Mouse (Mus musculus): ENCODE data around the gene Slc37a2.

Slc37a2 gene

GRCm38 (mm10) chr9:37214327-37215060, 41.0 kb downstream of the Slc37a2 start:
- DNase-seq (ENCODE audit: low read depth) = no peak

DNA sequence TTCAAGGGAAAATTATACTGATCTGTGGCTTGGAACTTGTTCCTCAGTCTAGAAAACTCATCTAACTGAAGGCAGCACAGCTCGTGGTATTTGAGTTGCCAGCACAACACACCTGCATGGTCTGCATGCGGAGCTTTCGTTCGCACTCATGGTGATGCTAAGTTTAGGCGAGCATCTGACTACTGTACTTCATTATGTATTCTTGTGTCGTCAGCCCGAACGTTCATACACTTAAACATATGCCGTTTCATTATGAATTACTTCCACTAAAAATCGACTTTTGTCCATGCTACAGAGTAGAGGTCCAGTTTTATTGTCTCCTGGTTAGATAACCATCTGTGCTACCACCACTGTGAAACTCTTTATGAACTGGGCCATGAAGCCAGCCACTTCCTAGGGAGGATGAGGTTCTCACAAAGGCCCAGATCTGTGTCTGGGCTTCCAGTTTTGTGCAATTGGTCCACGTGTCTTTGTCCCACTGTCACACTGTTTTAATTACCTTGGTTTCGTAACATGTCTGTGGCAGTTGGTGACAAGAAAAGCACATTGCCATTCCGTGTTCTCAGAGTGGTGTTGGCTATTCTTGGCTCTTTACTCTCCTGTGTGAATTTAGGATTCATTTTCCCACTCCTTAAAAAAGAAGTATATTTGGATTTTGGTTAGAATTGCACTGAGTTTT, 42.3 kb downstream of the Slc37a2 start:
- DNase-seq (ENCODE audit: low read depth) = no peak

DNA sequence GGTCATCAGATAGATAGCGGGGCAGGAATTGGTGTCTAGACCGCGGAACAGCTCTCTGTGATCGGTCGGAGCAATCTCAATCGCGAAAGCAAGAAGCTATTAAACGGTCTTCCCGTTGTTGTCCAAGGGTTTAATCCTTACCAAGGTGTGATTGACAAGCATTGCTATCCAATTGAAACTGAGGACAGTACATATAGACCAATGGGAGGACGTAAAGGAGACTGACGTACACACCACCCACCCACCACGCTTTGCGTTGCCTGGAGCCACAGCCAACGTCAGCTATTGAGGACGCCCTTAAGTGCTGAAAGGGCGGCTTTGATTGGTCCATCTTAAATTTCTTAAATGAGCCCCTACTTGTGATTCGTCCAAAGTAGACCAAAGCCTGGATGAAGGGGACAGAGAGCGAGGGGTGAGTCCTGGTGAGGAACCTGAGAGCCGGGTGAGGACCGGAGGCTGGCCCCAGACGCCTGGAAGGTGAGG, 47.6 kb downstream of the Slc37a2 start, which contains the start of gene Tmem218:
Gene Tmem218 (plus strand): TSS at position 295 of the 483 bp plus-strand sequence.
- peak; percentile 99 for DNase-seq (ENCODE audit: low read depth)

DNA sequence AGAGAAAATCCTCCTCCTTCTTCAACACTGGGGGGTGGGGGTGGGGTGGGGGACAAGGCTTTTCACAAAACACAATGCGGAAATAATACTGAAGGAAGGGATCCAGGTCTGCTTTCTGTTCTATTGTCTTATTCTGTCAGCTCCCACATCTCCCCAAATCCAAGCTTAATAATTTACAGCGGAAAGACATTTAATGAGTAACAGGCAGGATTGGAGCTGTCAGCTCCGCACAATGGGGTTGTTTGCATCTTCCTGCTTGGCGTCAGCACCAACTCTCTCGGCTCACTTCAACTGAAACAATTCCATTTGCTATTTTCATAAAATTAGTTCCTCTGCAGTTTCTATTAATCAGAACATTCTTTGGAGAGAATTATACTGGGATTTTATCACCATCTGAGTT, 51.7 kb downstream of the Slc37a2 start:
- DNase-seq (ENCODE audit: low read depth) = no peak

DNA sequence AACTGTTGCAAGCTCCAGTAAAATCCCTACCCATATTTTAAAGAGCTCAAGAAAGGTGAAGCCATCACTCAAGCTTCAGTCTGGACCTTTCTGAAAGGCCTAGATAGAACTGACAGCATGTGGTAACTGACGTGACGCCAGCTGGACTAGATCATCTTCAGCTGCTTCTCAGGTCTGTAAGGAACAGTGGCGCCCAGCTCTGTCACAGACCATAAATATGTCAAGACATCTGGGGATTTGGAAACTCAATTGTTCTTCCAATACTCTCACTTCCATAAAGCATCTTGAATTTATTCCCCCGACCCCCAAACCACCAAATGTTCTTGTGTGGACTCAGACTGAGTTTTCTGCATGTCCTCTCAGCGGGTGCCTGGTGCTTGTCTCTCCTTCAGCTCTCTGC, 55.1 kb downstream of the Slc37a2 start:
- DNase-seq (ENCODE audit: low read depth) = no peak

DNA sequence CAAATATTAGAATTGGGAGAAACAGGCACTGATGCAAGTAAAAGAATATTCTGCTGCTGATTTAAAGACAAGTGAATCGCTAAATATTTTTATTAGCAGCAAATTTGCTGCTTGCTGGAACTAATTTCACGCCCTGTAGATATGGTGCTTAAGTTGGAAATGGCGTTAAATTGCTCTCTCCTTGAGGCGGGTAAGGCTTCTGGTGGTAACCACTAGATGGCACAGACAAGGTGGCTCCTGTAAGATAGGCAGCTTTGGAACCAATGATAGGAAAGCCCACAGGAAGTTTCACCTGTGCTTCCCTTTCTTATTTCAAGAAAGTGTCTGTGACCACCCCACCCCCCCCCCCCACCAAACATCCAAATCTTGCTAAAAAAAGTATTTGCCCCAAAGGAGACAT, 58.5 kb downstream of the Slc37a2 start:
- no peak for DNase-seq (ENCODE audit: low read depth)

DNA sequence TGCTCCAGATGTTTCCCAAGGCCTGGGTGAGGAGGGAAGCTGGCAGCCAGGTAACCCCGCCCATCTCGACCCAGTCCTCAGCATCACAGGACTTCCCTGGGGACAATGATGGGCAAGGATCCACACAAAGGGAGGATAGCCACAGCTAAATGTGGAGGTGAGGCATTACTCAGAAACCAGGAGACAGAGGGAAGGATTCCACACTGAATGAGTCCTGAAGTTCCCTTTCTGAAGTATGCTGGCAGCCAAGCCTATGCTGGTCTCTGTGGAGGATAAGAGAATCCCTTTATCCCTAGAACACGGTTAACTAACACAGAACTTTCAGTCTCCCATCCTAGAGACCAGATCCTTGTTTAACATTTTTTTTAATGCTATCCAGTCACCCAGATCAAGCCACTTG, 67.5 kb downstream of the Slc37a2 start:
- no peak for DNase-seq (ENCODE audit: low read depth)

GRCm38 (mm10) chr9:37187407-37187806, 68.1 kb downstream of the Slc37a2 start:
- no peak for DNase-seq (ENCODE audit: low read depth)

DNA sequence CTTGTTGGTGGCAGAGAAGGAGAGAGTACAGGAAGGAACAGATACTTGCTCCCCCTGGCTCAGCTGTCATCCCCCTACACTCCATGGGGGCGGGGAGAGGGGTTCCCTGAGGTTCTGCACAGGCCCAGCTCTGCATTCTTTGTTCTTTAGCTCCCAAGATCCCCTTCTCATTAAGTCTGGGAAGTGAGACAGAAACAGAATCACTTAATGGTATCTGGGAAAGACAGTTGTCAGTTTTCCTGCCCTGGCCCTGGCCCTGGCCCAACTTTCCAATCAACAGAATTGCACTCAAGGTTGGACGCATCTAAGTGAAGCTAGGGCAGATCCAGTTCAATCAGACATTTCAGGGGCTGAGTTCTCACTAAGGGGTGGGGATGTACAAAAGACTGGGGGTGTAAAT, 72.4 kb downstream of the Slc37a2 start:
- DNase-seq (ENCODE audit: low read depth) = no peak

DNA sequence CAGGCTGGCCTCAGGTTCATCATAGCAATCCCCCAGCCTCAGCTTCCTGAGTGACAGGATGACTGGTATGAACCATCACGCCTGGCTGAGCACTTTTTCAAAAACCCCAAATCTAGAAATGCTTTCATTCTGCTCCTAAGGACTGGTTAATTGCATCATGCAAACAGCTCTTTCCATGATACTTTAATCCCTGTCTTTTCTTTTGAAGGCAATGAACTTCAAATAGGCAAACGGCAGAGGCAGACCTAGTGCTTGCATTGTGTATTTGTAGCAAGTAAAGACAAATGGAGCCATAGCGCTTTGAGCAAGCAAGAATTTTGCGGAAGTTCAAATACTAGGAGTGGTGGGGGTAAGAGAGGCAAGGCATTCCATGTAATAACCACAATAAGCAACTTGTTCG, 73.9 kb downstream of the Slc37a2 start:
- no peak for DNase-seq (ENCODE audit: low read depth)

DNA sequence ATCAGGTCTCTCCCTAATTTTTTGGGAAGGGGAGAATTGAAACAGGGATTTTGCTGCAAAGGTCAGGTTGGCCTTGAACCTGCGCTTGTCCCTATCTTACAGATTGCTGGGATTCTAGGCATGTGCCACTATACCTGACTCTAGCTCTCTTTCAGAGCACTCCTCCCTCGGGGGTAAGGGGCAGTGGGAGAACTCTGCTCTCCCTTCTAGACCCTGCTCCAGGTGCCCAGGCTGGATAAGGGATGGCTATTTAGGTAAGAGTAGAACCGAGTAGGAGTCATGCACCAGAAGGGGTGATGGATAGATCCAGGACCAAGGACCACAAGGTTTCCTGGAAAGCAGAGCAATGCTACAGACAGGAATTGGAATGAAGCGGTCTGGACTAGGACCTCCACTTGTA, 75.9 kb downstream of the Slc37a2 start:
- no peak for DNase-seq (ENCODE audit: low read depth)

DNA sequence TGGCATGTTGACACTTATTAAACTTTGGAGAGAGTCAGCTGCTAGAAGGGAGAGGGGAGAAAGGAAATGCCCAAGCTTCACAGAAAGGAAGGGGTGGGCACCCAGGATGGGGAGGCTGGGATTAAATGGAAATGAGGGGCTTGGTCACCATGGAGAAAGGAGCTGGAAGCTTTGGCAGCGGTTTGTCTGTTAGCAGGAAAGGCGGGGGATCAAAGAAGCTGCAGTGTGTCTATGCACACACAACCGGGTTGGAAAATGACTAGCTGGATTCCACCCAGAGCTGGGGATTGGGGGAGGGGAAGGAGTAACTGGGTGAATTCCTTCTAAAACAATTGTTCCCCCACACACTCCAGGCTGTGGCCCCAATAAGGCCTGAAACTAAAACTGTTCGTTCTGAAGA, 76.6 kb downstream of the Slc37a2 start:
- no peak for DNase-seq (ENCODE audit: low read depth)

Data from naive thymus-derived CD4-positive, alpha-beta T cell, adult 2 months (primary cell).